Mouse (Mus musculus) mature B cell (primary cell): ENCODE measurements around the gene Rfng.
"Not testable (repeated sequence)": the region's sequence is repeated elsewhere in the genome, so short reads cannot be mapped to it uniquely, and the experiment has no call there.

Source experiments
- in situ Hi-C: fragments of 300-500 bp; cut with MboI; formaldehyde crosslinking; loops from 2 replicates; pipeline ENCODE4 v1.14.3; 2019

The Rfng gene

GRCm38 (mm10) chr11:120773463-120774190 is 10.4 kb downstream of the Rfng start:
- in situ Hi-C loops = no loop called here

DNA sequence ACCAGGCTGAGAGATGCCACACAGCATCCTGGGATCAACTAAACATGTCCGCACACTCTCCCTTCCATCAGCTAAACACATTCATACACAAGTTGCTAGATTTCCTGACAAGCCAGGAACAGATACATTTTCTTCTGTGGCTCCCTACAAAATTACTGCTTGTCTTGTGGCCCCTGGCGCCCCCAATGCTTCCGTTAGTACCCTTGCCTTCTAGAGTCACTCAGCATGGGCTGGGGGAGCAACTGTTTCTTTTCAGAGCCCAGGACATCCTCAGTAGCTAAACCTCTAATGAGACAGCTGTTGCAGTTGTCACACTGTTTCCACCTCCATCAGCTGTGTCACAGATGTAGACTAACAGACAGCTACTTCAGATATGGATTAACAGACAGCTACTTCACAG is 11.3 kb downstream of the Rfng start:
- in situ Hi-C loops = no loop called here

GRCm38 (mm10) chr11:120768206-120768605 is 15.8 kb downstream of the Rfng start:
- in situ Hi-C loops = no loop called here

DNA sequence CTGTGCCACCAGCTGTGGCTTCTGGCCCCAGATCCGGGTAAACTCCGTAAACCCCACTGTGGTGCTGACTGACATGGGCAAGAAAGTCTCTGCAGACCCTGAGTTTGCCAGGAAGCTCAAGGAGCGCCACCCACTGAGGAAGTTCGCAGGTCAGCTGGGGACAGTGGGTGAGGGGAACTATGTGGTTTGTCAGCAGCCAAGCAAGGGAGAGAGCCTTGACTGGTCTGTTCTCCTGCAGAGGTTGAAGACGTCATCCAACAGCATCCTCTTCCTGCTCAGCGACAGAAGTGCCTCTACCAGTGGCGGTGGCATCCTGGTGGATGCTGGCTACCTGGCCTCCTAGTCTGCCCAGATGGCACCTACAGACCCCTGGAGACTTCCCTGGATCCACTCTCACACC is 17.0 kb downstream of the Rfng start:
- in situ Hi-C loops = not testable (repeated sequence)

DNA sequence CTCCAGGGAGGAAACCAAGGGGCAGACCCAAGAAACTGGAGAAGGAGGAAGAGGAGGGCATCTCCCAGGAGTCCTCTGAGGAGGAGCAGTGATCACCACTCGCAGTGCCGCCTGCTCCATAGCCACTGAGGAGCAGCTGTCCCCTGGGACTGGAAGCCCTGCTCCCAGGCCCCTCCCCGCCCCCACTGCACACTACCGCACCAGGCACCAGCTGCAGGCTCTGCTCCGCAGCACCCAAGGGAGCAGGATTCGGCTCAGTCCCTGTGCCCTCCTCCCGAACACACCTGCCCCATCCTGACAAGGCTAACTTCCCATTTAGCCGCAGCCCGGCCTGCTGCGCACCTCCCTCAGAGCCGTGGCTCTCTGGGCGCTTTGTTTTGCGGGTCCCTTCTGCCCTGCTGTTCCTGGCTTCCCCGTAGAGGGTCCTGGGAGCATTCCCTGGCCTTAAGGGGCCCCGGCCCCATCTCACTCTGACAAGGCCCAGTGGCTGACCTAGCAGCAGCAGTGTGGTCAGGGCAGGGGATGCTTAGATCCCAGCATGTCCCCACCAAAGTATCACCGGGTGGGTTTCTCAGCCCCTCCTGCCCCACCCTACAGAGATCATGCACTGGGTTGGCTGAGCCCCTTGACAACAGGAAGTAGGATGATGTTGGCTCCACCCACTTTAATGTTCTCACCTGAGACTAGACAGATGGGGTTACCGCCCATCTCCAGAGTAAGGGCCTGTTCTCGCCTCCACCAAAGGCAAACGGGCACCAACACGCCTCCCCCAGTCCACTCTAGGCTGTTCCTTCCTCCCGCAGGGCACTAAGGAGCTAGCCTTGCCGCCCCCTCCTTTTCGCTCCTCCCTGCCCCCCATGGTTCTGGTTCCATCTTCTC is 20.6 kb downstream of the Rfng start:
- in situ Hi-C loops = not testable (repeated sequence)

DNA sequence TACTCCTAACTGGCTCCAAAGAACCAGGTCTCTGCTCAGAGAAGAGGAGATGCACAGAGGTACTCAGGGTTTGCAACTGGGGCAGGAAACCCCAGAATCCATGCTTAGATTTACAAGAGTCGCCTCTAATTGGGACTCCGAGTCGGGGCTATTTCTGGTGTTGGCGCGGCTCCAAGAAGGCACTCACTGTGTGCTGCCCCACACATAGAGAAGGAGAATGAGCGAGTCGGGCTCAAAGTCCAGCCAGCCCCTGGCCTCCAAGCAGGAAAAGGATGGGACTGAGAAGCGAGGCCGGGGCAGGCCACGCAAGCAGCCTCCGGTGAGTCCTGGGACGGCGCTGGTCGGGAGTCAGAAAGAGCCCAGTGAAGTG is 21.4 kb downstream of the Rfng start, which contains the start of gene Hmga1b:
Gene Hmga1b, plus strand, starts transcription at position 123 of the 370 bp plus-strand sequence.
- in situ Hi-C loops = not testable (repeated sequence)

DNA sequence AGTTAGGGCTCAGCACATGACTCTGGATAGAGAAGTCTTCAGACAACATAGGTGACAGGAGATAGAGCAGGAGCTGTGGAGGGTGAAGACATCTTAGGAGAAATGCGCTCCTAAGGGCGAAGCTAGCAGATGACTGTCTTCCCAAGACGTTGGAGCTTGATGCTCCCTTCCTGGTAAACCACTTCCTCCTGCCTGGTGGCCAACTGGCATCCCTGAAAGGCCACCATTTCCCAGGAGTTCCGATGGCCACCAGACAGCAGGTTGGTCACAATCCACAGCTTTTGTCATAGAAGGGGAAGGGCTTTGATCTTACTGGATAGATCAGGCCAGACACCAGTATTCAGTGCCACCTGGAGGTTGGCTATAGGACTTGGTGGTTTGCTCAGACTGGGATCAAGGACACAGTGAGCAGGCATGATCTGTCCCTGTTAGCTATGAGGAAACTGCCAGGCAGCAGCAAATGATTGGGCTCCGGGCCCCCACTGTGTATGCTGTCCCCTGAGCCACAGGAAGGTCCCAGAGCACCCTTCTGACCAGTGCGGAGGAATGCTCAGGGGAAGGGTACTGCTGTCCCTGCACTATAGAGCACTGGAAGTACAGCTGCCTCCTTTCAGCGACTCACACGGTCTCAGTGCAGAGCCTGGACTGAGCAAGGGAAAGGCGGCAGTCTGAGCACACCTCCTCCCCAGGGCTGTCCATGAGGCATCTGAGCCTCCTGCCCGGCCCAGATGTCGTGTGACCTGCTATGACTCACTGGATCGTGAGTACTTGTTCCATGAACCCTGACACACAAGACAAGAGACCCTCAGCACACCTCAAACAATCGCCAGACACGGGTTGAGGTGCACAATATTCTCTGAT is 22.0 kb downstream of the Rfng start:
- in situ Hi-C loops = no loop called here

DNA sequence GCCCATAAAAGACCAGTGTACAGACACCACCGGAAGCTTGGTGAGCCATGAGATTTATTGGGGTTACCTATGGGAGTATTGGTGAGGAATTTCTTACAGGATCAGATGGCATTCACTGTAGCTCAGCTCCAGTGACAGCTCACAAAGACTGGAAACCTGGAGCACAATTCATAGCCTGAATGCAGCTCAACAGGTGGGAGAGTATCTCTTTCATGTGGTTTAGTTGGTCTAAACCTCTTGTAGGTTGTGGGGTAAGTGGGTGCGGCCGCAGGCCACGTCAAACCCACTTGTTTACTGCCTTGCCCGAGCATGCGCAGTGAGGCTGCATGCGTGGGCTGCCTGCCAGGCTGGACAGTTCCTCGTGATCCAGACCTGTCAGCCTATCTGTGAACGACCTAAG is 23.8 kb downstream of the Rfng start:
- in situ Hi-C loops = no loop called here

DNA sequence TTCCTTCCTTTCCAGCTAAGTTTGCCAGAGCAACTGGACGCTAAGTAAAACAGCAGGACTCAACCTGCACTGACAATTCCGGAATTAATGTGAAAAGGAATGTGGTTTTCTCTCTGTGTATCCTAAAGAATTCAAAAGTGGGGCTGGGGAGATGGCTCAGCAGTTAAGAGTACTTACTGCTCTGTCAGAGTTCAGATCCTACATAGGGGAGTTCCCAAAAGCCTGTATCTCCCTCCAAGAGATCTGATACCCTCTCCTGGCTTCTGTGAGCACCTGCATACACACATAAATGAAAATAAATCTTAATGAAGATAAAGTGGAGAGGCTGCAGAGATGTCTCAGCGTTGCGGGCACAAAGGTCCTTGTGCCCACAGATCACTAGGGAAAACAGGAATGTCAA is 32.4 kb downstream of the Rfng start:
- in situ Hi-C loops = no loop called here

DNA sequence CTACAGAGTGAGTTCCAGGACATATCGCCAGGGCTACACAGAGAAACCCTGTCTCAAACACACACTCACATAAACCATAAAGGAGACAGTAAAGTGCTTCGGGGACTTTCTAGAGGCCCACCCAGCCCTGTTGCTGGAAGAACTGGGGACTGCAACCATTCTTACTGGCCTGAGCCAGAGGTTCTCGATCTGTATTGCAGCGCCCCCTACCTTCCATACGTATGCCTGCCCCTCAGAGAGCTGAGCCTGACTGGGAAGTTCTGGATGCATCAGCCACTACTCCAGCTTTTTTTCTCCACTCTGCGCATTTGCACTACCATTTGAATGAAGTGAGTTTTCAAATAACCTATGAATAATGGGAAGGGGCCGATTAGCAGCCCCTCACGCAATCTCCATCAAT is 34.6 kb downstream of the Rfng start:
- in situ Hi-C loops = no loop called here

DNA sequence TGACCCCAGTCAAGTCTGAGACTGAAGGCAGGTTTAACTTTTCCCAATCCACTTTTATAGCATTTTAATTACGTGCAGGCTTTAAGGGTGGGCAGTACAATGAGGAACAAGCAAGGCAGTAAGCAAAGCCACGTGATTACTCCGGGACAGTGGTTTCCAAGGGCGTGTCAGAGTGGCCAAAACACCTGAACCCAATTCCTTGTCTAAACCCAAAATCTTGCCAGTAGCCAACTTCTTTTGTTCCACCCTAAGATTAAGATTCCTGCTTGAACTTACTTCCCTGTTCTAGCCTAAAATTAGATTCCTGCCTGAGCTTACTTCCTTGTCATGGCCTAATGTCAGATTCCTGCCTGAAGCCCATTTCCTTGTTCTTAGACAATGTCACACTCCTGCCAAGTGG is 36.0 kb downstream of the Rfng start:
- in situ Hi-C loops = no loop called here

GRCm38 (mm10) chr11:120744121-120744701 is 39.8 kb downstream of the Rfng start:
- in situ Hi-C loops = no loop called here

DNA sequence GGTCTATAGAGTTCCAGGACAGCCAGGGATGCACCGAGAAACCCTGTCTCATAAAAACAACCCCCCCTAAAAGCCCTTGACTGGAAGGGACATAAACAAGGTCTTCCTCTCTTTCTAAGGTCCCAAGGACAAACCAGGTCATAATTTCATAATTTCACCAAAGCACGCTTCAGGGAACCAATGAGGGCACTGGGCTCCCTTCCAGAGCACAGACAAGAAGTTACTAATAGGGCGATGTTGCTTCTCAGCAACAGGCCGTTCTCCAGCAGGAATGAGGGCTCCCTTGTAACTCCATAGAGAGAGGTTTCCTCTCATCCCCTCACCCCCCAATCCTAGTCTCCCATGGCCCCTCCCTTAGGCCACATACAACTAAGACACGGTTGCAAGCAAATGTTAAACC is 43.0 kb downstream of the Rfng start:
- in situ Hi-C loops = no loop called here

- in situ Hi-C loops = no loop called here
These were observed 47.6 kb downstream of the Rfng start for GRCm38 (mm10) chr11:120736424-120736823.

DNA sequence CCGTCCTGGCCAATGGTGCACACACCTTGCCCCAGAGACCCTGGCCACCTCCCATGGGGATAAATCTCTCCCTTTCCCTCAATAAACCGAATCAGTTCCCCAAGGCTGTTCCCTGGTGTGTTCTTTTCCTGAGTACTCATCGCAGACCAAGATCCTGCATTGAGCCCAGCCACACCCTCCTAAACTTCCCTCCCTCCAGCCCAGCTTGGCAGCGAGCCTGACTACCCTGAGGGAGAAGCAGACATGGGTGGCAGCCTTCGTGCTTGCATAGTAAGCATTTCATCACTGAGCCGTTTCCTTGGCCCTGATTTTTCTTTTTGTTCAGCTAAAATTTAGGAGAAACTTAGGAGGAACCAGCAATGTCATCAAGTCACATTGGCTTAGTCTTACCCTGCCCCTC is 50.5 kb downstream of the Rfng start:
- in situ Hi-C loops = no loop called here

- in situ Hi-C loops = no loop called here
These were observed 51.9 kb downstream of the Rfng start, which contains the start of gene Cbr2 for GRCm38 (mm10) chr11:120731858-120732680. TSS of gene Cbr2 (minus strand) at chr11:120732114.

DNA sequence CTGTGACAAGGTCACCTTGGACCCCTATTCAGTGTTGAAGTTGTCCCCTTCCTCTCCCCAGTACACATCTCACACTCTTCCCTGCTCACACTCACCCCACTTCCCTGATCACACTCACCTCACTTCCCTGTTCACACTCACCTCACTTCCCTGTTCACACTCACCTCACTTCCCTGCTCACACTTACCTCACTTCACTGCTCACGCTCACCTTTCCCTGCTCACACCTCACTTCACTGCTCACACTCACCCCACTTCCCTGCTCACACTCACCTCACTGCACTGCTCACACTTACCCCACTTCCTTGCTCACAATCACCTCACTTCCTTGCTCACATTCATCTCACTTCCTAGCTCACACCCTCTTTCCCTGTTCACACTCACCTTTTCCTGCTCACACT is 52.6 kb downstream of the Rfng start:
- in situ Hi-C loops = no loop called here
